Mouse (Mus musculus) urinary bladder, postnatal 4 days (tissue): ENCODE results near the gene Traf1.

Experiments
- DNase-seq, 2 experiments: peaks; one replicate each; pipeline ENCODE4 v3.0.0; 2021 to 2022; ENCODE audit warnings: low spot score in 2 of 2

Traf1 gene

GRCm38 (mm10) chr2:34961481-34962036 is at the start of gene Traf1:
TSS of gene Traf1 (minus strand) at chr2:34961772.
- DNase-seq: peak in 1 of 2 experiments; percentile 40

- no peak for DNase-seq
Measured at GRCm38 (mm10) chr2:34998956-34999355, 37.4 kb upstream of the Traf1 start.

GRCm38 (mm10) chr2:34996506-34996905 is 34.9 kb upstream of the Traf1 start:
- DNase-seq: no peak

GRCm38 (mm10) chr2:34993696-34994356 is 32.3 kb upstream of the Traf1 start:
- DNase-seq: no peak

- no peak for DNase-seq
Measured at GRCm38 (mm10) chr2:34992729-34993695, 31.4 kb upstream of the Traf1 start.

- DNase-seq: no peak
Measured at GRCm38 (mm10) chr2:34991966-34992365, 30.4 kb upstream of the Traf1 start.

- no peak for DNase-seq
Measured at GRCm38 (mm10) chr2:34989749-34990148, 28.2 kb upstream of the Traf1 start.

- DNase-seq: no peak
Measured at GRCm38 (mm10) chr2:34987595-34987994, 26.0 kb upstream of the Traf1 start.

GRCm38 (mm10) chr2:34984885-34985284 is 23.3 kb upstream of the Traf1 start:
- DNase-seq: no peak

- no peak for DNase-seq
Measured at GRCm38 (mm10) chr2:34982906-34983698, 21.5 kb upstream of the Traf1 start.

GRCm38 (mm10) chr2:34982096-34982724 is 20.6 kb upstream of the Traf1 start:
- DNase-seq: no peak

GRCm38 (mm10) chr2:34979459-34980011 is 18.0 kb upstream of the Traf1 start:
- no peak for DNase-seq

- no peak for DNase-seq
Measured at GRCm38 (mm10) chr2:34978226-34978625, 16.7 kb upstream of the Traf1 start.

GRCm38 (mm10) chr2:34976945-34977658 is 15.5 kb upstream of the Traf1 start:
- no peak for DNase-seq

GRCm38 (mm10) chr2:34976447-34976846 is 14.9 kb upstream of the Traf1 start:
- DNase-seq: no peak

GRCm38 (mm10) chr2:34973087-34973486 is 11.5 kb upstream of the Traf1 start:
- no peak for DNase-seq

GRCm38 (mm10) chr2:34971080-34971888 is 9.7 kb upstream of the Traf1 start:
- no peak for DNase-seq

- DNase-seq: peak; percentile 56 to 88
Measured at GRCm38 (mm10) chr2:34970092-34970750, 8.6 kb upstream of the Traf1 start.

GRCm38 (mm10) chr2:34969166-34969565 is 7.6 kb upstream of the Traf1 start:
- no peak for DNase-seq
